Mouse (Mus musculus): ENCODE results near the gene Arhgef10l. TPM values are rescaled to one million over a fixed set of nuclear protein-coding genes. Genes with fewer than 3 reads are reported as not detected.
A peak's percentile ranks its signal among the peaks of the same experiment; 100 is the strongest.

The Arhgef10l gene
- polyA plus RNA-seq, 1 experiment: 34.7 TPM

DNA sequence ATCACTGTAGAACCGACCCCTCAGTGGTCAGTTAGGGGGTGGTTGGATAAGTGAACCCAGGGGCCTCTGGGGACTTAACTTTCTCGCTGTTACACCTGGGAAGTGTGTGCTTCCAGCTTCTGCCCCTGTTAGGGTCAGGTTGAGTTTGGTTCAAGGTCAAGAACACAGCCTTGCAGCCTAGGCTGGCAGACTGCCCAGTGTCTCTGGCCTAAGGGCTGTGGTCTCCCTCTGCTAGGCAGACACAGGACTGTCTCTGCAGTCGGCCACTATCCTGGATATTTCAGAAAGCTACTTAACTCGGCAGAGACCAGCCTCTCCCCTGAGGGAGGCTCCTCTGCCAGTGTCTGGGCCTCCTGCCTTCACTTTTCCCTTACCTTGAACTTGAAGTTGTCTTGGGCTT is 38.4 kb upstream of the Arhgef10l start:
- Histone ChIP-seq H3K36me3 (ENCODE audit: control insufficient read depth, insufficient read depth) (no peaks in the 10 kb centered on the region), H3K79me2 (ENCODE audit: control insufficient read depth, insufficient read depth) (peaks cover 54% of the 10 kb centered on the region), H3ac (ENCODE audit: control insufficient read depth, insufficient read length) (no peak overlapping the region), H3K4me2 (ENCODE audit: low read depth) (peak overlapping the region; percentile 88), H3K4me3 (peak overlapping the region; percentile 51), H3K27me3 (ENCODE audit: control insufficient read depth, insufficient read depth, insufficient read length) (no peaks in the 10 kb centered on the region)
- TF ChIP-seq REST (IDR thresholded peaks at IDR 0.05; ENCODE audit: insufficient read depth, insufficient read length) (no peak), TCF3 (IDR thresholded peaks at IDR 0.05; ENCODE audit: insufficient read length, low read depth) (no peak), MAX (IDR thresholded peaks at IDR 0.05; ENCODE audit: low read depth) (no peak), E2F4 (IDR thresholded peaks at IDR 0.05; ENCODE audit: insufficient read depth) (no peak), MYOG (IDR thresholded peaks at IDR 0.05; ENCODE audit: control insufficient read depth in 1 of 3, insufficient read depth in 1 of 3, insufficient read length in 2 of 3, low read depth in 2 of 3) (no peak), USF1 (IDR thresholded peaks at IDR 0.05; ENCODE audit: low read depth) (no peak), CEBPB (IDR thresholded peaks at IDR 0.05; ENCODE audit: insufficient read depth, poor library complexity, severe bottlenecking) (no peak), SRF (IDR thresholded peaks at IDR 0.05; ENCODE audit: control insufficient read depth, insufficient read length, low read depth) (no peak), MYOD1 (IDR thresholded peaks at IDR 0.05; ENCODE audit: control insufficient read depth in 1 of 3, insufficient read length in 2 of 3, low read depth in 2 of 3) (no peak), POLR2AphosphoS2 (IDR thresholded peaks at IDR 0.05; ENCODE audit: insufficient read length, low read depth) (no peak), TCF12 (IDR thresholded peaks at IDR 0.05; ENCODE audit: insufficient read depth, poor library complexity, severe bottlenecking) (no peak), POLR2A (IDR thresholded peaks at IDR 0.05; ENCODE audit: insufficient read length, low read depth) (no peak)

DNA sequence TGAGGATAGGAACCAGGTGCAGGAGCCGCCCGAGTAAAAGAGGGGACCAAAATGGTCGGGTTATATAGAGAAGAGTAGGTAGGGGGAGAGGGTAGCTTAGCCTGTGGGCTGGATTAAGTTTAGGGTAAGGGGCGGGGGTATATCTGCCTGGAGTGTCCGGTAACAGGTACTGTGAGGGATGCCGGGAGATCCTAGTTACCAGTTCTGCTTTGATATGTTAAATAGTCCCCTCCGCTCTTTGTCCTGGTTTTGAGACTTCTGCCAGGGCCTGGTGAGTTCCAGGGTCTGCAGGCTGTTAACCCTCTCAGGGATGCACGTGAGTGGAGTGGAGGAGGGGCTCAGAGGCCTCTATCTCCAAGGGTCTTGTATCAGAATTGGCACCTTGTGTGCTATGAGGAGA is 37.8 kb upstream of the Arhgef10l start:
- TF ChIP-seq SRF (IDR thresholded peaks at IDR 0.05; ENCODE audit: control insufficient read depth, insufficient read length, low read depth): no peak
- Histone ChIP-seq H3K79me2 (ENCODE audit: control insufficient read depth, insufficient read depth) (peaks cover 54% of the 10 kb centered on the region), H3K36me3 (ENCODE audit: control insufficient read depth, insufficient read depth) (no peaks in the 10 kb centered on the region), H3K4me2 (ENCODE audit: low read depth) (peak overlapping the region; percentile 88), H3K4me3 (peak overlapping the region; percentile 51), H3K27me3 (ENCODE audit: control insufficient read depth, insufficient read depth, insufficient read length) (no peaks in the 10 kb centered on the region), H3ac (ENCODE audit: control insufficient read depth, insufficient read length) (no peak overlapping the region)

DNA sequence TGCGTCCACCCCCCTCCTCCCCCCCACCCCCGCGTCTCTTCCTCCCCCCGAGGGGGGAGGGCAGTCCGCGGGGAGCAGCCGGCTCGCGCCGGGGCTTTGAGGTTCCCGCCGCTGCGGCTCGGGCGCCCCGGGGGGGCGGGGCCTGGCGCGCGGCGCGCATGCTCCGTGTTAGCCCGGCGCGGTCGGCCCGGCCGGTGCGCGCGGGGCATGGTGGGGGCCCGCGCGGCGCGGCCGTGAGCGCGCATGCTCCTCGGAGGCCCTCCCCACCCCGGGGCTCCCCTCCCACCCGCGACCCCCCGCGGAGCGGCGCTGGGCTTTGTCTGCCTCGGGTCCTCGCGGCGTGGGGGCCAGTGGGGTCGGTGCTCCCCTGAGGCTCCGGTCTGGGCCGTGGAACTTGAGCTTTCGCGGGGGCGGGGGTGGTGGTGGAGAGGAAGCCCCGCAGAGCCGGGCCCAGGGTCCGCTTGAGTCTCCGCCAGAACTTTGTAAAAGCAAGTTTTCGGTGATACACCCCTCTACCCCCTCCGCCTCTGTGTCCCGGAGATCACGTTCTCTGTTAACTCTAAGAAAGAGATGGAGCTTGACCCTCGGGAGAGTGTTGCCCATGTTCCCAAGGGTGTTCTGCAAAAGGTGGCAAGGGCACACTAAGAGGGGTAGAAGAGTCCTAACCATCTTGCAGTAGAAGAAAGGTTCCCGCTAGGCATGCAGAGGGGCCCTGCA is 37.0 kb upstream of the Arhgef10l start:
- no peaks in the 10 kb centered on the region for H3K27me3 ChIP-seq (ENCODE audit: control insufficient read depth, insufficient read depth, insufficient read length)
- TF ChIP-seq E2F4 (IDR thresholded peaks at IDR 0.05; ENCODE audit: insufficient read depth) (peak; percentile 83), TCF3 (IDR thresholded peaks at IDR 0.05; ENCODE audit: insufficient read length, low read depth) (no peak), MYOG (IDR thresholded peaks at IDR 0.05; ENCODE audit: control insufficient read depth in 1 of 3, insufficient read depth in 1 of 3, insufficient read length in 2 of 3, low read depth in 2 of 3) (peak in 1 of 3 experiments; percentile 11), POLR2A (IDR thresholded peaks at IDR 0.05; ENCODE audit: insufficient read length, low read depth) (peak; percentile 46), MAX (IDR thresholded peaks at IDR 0.05; ENCODE audit: low read depth) (no peak), USF1 (IDR thresholded peaks at IDR 0.05; ENCODE audit: low read depth) (no peak)
- H3K4me2 ChIP-seq (ENCODE audit: low read depth): peak overlapping the region; percentile 88
- H3K79me2 ChIP-seq (ENCODE audit: control insufficient read depth, insufficient read depth): peaks cover 50% of the 10 kb centered on the region
- H3K4me3 ChIP-seq: peak overlapping the region; percentile 51
- H3ac ChIP-seq (ENCODE audit: control insufficient read depth, insufficient read length): peak overlapping the region; percentile 84
- H3K36me3 ChIP-seq (ENCODE audit: control insufficient read depth, insufficient read depth): no peaks in the 10 kb centered on the region

DNA sequence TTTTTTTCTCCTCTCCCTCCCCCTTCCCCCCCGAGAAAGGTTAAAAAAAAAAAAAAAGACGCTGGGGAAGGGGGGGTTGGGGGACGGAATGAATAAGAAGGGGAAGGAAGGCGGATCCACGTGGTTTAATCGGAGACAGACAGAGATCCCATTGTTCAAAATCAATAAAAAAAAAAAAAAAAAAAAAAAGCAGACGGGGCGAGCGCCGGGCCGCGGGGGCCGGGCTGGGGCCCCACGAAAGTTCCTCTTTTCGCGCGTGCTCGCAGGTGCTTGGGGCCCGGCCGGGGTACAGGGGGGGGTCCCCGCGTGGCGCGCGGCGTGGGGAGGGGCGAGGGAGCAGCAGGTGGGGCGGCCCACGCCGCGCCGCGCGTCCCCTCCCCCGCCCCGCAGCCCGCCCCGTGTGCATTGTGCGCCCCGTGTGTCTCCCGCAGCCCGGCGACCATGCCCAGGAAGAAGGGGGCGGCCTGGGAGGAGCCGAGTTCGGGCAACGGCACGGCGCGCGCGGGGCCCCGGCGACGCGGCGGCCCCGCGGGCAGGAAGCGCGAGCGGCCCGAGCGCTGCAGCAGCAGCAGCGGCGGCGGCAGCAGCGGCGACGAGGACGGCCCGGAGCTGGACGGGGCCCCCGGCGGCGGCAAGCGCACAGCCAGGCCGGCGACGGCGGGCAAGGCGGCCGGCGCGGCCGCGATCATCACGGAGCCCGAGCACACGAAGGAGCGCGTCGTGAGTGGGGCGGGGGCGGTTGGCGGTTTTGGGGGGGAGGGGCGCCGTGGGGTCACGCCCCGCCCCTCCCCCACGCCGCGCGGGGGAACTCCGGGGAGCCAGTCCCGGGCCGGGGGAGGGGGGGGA is 36.1 kb upstream of the Arhgef10l start:
- TF ChIP-seq MYOG (IDR thresholded peaks at IDR 0.05; ENCODE audit: control insufficient read depth in 1 of 3, insufficient read depth in 1 of 3, insufficient read length in 2 of 3, low read depth in 2 of 3): no peak
- no peak for TF ChIP-seq USF1 (IDR thresholded peaks at IDR 0.05; ENCODE audit: low read depth)
- peak in 1 of 3 experiments; percentile 47 for TF ChIP-seq MYOD1 (IDR thresholded peaks at IDR 0.05; ENCODE audit: control insufficient read depth in 1 of 3, insufficient read length in 2 of 3, low read depth in 2 of 3)
- no peak for TF ChIP-seq E2F4 (IDR thresholded peaks at IDR 0.05; ENCODE audit: insufficient read depth)
- TF ChIP-seq TCF12 (IDR thresholded peaks at IDR 0.05; ENCODE audit: insufficient read depth, poor library complexity, severe bottlenecking): no peak
- TF ChIP-seq REST (IDR thresholded peaks at IDR 0.05; ENCODE audit: insufficient read depth, insufficient read length): no peak
- TF ChIP-seq TCF3 (IDR thresholded peaks at IDR 0.05; ENCODE audit: insufficient read length, low read depth): no peak
- no peak for TF ChIP-seq CEBPB (IDR thresholded peaks at IDR 0.05; ENCODE audit: insufficient read depth, poor library complexity, severe bottlenecking)
- no peak for TF ChIP-seq MAX (IDR thresholded peaks at IDR 0.05; ENCODE audit: low read depth)
- peak; percentile 33 for TF ChIP-seq POLR2AphosphoS2 (IDR thresholded peaks at IDR 0.05; ENCODE audit: insufficient read length, low read depth)
- TF ChIP-seq POLR2A (IDR thresholded peaks at IDR 0.05; ENCODE audit: insufficient read length, low read depth): peak; percentile 9
- TF ChIP-seq SRF (IDR thresholded peaks at IDR 0.05; ENCODE audit: control insufficient read depth, insufficient read length, low read depth): no peak
- Histone ChIP-seq H3K36me3 (ENCODE audit: control insufficient read depth, insufficient read depth) (no peaks in the 10 kb centered on the region), H3K27me3 (ENCODE audit: control insufficient read depth, insufficient read depth, insufficient read length) (no peaks in the 10 kb centered on the region), H3K79me2 (ENCODE audit: control insufficient read depth, insufficient read depth) (peaks cover 42% of the 10 kb centered on the region), H3K4me2 (ENCODE audit: low read depth) (no peak overlapping the region), H3K4me3 (peak overlapping the region; percentile 51), H3ac (ENCODE audit: control insufficient read depth, insufficient read length) (peak overlapping the region; percentile 84)
